Mouse (Mus musculus) mouse embryonic stem cell (cell line): ENCODE data around the gene Mipep.

Source experiments
- in situ Hi-C, 2 experiments: fragments of 300-500 bp; cut with MboI; formaldehyde crosslinking; loops; 1 replicate in 1 of 2; 3 replicates in 1 of 2; pipeline ENCODE4 v1.14.3; 2019 to 2020; ENCODE audit warnings: low sequenced_read_pairs in 2 of 2, low pct_unique_long_range_greater_than_20kb in 1 of 2, mixed read lengths in 1 of 2; ENCODE audit not compliant: unreplicated experiment in 1 of 2

Mipep gene

GRCm38 (mm10) chr14:60783196-60783595, 1.2 kb upstream of the Mipep start:
- in situ Hi-C loops = no loop called here

- in situ Hi-C loops = loop anchor here (10.0 kb wide), 2 partner anchors 305 to 505 kb away; no protein-coding TSS in a partner anchor
These were observed 5.7 kb downstream of the Mipep start for GRCm38 (mm10) chr14:60790103-60790502.

DNA sequence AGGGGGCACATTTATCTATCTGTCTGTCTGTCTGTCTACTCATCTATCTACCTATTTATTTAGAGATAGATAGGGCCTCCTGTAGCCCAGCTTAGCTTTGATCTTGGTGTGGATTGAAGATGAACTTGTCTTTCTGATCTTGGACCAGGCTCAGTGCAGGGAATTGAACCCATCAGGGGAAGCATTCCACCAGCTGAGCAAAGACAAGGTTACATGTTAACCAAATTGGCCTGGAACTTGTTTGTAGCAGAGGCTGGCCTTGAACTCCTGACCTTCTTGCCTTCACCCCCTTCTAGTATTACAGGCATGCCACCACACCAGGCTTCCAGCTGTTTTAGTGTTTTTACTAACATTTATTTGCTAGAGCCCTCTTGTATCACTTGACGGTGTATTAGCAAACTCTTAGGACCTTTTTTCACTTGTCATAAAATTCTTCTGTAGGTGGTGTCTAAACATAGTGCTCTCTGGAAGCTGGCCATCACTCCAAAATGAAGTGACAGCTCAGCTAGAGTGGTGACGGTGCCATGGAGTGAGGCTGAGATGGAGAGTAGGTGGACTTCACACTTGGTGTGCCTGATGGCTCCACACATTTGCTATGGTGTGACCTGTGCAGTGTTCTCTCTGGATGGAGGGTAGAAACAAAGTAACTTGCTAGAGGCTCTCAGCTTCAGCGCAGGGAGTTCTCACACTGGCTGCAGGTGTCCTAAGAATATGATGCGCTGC, 12.4 kb downstream of the Mipep start:
- in situ Hi-C loops = loop anchor here (10.0 kb wide), 2 partner anchors 298 to 498 kb away; no protein-coding TSS in a partner anchor

DNA sequence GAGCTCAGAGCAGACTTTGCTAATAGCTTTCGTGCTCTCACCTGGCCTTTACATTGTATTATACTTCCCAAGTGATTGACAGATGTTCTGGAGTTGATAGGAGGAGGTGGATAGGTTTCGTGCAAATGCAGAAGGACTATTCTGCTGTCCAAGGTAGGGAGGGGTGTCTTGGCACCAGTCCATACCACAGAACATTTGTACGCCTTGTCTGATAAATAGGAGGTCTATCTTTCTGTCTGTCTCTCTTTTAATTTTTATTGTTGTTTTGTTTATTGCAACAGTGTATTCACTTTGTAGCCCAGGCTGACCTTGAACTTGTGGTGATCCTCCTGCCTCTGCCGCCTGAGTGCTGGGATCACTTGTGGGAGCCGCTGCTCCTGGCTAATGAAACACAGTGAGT, 13.2 kb downstream of the Mipep start:
- in situ Hi-C loops = loop anchor here (10.0 kb wide), 2 partner anchors 297 to 497 kb away; no protein-coding TSS in a partner anchor

- in situ Hi-C loops = loop anchor here (10.0 kb wide), 2 partner anchors 296 to 496 kb away; no protein-coding TSS in a partner anchor
These were observed 14.3 kb downstream of the Mipep start for GRCm38 (mm10) chr14:60798721-60799120.

DNA sequence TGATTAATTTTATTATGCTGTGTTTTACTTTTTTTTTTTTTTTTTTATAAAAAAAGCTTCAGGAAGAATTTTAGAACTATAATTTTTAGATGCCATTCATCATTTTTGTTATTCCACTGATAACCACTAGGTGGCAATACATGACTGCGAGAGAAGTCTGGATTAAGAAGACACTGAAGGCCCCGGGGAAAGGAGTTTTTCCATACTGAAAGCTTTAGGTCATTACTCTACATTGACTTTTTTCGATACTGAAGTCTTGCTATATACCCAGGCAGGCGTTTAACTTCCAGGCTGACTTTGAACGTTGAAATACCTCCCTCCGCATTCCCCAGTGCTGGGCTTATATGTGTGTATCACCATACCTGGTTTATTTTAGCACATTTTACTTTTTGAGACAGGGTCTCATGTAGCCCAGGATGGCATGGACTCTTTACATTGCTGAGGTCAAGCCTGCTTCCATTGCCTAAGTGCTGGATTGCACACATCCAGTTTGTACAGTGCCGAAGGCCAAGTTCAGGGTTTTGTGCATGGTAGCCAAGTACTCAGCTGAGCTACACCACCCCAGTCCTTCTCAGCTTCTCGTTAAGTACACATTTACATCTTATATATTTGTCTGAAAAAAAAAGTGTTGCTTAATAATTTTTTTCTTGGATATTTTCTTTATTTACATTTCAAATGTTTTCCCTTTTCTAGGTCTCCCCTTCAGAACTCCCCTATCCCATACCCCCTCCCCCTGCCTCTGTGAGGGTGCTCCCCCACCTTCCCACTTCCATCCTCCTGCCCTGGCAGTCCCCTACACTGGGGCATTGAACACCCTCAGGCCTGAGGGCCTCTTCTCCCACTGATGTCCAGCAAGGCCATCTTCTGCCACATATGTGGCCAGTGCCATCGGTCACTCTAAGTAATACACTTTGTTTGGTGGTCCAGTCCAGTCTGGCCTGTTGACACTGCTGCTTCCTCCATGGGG, 15.7 kb downstream of the Mipep start:
- in situ Hi-C loops = loop anchor here (5.0 to 10.0 kb wide), 4 partner anchors 175 to 495 kb away; no protein-coding TSS in a partner anchor

DNA sequence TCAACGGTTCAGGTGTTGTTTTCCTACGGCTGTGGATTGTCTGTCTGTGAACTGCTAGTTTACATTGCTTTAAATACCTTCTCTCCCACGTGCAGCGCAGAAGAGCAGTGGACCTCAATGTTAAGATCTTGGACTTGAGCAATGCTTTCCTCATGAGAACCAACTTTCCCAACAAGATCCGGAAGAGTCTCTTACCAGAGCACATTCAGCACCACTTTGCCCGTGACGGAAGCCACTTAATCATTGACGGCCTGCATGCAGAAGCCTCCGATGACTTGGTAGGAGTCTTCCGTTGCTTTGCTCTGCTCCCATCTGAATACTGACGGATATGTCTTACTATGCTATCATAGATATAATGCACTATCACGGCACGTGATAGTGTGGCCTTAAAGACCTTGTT, 17.7 kb downstream of the Mipep start:
- in situ Hi-C loops = loop anchor here in 1 of 2 experiments (5.0 to 10.0 kb wide), 2 partner anchors 173 to 310 kb away; no protein-coding TSS in a partner anchor

DNA sequence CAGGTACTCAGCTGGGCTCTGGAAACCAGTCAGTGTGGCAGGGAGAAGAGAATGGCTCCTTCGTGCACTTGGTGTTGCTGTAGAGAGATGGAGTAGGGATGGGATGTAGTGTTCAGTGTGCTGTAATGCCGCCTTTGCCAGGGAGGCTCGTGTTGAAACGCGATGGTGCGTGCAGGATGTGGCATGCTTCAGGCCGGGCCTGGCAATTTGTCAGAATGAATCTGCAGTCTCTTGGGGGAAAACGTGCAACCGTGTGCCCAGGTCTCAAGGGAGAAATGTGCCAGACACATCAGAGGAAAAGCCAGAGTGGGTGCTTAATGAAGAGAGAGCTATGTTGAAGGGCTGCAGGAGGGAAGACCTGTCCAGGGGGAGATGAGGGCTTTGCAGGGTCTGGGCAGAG, 20.6 kb downstream of the Mipep start:
- in situ Hi-C loops = loop anchor here in 1 of 2 experiments (5.0 to 10.0 kb wide), 2 partner anchors 170 to 307 kb away; no protein-coding TSS in a partner anchor

GRCm38 (mm10) chr14:60805871-60806270, 21.5 kb downstream of the Mipep start:
- in situ Hi-C loops = loop anchor here in 1 of 2 experiments (10.0 kb wide), 1 partner anchor 169 kb away; no protein-coding TSS in a partner anchor

DNA sequence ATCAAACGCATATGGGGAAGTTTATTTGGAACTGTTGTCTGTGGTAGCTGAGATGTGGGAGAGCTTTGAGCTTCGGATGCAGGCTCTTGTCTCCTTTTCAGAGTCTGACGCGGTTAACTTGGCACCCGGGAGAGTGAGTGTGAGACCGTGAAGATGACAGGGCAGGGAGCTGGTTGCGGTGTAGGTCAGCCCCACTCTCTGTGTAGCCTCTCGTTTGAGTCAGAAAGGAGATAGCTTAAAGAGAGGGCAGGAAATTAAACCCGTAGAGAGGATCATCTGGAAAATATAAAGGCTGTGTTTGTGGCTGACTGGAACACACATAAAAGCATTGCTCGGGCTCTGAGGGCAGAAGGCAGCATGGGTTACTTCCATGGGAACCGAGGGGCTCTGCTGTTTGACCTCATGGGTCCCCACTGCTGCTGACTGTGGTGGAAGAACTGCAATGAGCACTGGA, 22.5 kb downstream of the Mipep start:
- in situ Hi-C loops = loop anchor here in 1 of 2 experiments (10.0 kb wide), 1 partner anchor 168 kb away; no protein-coding TSS in a partner anchor

- in situ Hi-C loops = loop anchor here in 1 of 2 experiments (10.0 kb wide), 1 partner anchor 165 kb away; no protein-coding TSS in a partner anchor
These were observed 25.5 kb downstream of the Mipep start for GRCm38 (mm10) chr14:60809881-60810280.

DNA sequence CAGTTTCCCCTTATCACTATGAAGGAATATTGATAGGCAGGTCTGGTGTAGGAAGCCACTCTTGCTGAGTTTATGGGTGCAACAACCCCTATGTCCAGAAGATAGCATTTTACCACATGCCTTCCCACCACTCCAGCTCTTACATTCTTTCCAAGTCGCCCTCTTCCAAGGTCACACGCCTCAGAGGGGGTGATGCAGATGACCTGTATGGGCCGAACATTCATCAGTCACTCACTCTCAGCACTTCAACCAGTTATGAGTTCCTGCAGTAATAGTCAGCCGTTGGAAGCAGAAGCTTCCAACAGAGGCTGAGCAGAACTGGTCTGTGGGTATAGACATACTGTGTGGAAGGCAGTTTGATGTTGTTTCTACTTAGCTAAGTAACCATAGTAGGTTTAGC, 27.2 kb downstream of the Mipep start:
- in situ Hi-C loops = no loop called here

GRCm38 (mm10) chr14:60815098-60815497, 30.7 kb downstream of the Mipep start:
- in situ Hi-C loops = no loop called here

DNA sequence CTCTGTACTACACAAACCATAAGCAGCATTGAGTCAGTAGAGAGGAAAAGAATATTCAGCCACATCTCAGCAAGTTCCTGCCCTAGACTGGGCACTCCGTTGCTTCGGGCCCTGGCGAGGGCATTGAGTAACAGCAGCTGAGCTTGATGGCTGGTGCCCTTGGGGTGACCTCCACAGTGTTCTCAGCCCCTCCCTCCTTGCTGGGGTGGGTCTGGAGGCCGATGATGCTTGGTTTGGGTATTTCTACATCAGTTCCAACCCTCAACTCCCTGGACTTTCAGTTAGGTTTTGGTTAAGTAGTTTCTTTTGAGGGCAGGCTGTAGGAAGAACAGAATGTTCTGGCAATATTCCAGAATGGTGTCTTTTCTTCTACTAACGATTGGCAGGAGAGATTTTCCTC, 33.7 kb downstream of the Mipep start:
- in situ Hi-C loops = no loop called here

GRCm38 (mm10) chr14:60830096-60830495, 45.7 kb downstream of the Mipep start:
- in situ Hi-C loops = no loop called here

DNA sequence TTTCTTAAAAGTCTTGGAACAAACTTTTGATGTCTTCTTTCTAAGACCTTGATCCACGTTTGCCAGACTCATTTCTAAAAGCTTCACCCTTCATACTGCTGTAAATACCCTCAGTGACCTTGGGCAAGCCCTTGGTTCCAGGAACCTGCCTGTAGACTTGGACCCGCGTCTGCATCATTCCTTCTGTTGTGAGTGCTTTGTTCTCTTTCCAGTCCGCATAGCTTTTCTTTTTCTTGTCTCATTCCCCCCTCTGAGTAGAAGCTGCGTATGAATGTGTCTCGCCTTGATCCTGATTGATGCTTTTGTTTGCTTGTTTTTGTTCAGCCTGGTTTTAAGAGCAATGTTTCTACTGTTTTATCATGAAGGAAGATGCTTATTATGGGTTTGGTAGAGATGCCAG, 52.3 kb downstream of the Mipep start:
- in situ Hi-C loops = no loop called here

DNA sequence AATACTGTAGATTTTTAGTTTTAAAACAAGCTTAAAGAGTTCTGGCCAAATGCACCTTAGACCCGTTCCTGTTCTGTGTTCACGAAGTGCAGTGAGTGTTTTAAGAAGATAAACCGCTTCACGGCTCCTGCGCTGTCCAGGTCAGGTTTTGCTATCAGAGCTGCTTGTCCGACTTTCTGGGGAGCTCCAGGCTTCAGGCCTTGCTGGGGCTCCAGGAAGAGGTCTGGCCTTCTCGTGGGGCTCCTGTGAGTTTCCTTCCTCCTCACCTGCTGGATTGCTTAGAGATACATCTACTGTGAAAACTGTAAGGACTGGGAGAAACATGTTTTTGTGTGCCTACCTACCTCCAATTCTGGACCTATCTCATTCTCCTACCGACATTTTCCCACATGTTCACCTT, 55.3 kb downstream of the Mipep start:
- in situ Hi-C loops = no loop called here

- in situ Hi-C loops = no loop called here
These were observed 57.7 kb downstream of the Mipep start for GRCm38 (mm10) chr14:60841977-60842659.
